Mouse (Mus musculus) MN1 (cell line): Measurements from ENCODE around the gene Dnajb4.

ENCODE experiments used
- DNase-seq: peaks from one replicate; pipeline ENCODE4 v3.0.0-alpha.2; 2016; ENCODE audit warnings: low spot score

The Dnajb4 gene

GRCm38 (mm10) chr3:152209967-152210634, at the start of gene Dnajb4, which contains the start of gene Fubp1:
TSS of gene Dnajb4 (minus strand) at chr3:152210302.
TSS of gene Fubp1 (plus strand) at chr3:152210422.
- peak; percentile 97 for DNase-seq

GRCm38 (mm10) chr3:152259409-152259808, 49.3 kb upstream of the Dnajb4 start:
- DNase-seq, result peak; percentile 75

GRCm38 (mm10) chr3:152257528-152257927, 47.4 kb upstream of the Dnajb4 start:
- DNase-seq, result no peak

GRCm38 (mm10) chr3:152250487-152250886, 40.4 kb upstream of the Dnajb4 start:
- DNase-seq, result no peak

- DNase-seq, result no peak
These were observed 37.6 kb upstream of the Dnajb4 start for GRCm38 (mm10) chr3:152247708-152248107.

GRCm38 (mm10) chr3:152245273-152245910, 35.3 kb upstream of the Dnajb4 start:
- peak; percentile 32 for DNase-seq

GRCm38 (mm10) chr3:152243304-152243703, 33.2 kb upstream of the Dnajb4 start:
- DNase-seq, result no peak

GRCm38 (mm10) chr3:152241098-152241497, 31.0 kb upstream of the Dnajb4 start:
- DNase-seq, result no peak

- no peak for DNase-seq
These were observed 29.5 kb upstream of the Dnajb4 start for GRCm38 (mm10) chr3:152239592-152239991.

GRCm38 (mm10) chr3:152238836-152239235, 28.7 kb upstream of the Dnajb4 start:
- peak; percentile 26 for DNase-seq

- DNase-seq, result no peak
These were observed 25.7 kb upstream of the Dnajb4 start for GRCm38 (mm10) chr3:152235805-152236204.

- no peak for DNase-seq
These were observed 25.1 kb upstream of the Dnajb4 start for GRCm38 (mm10) chr3:152235238-152235637.

GRCm38 (mm10) chr3:152231333-152232100, 21.4 kb upstream of the Dnajb4 start:
- no peak for DNase-seq

- DNase-seq, result no peak
These were observed 19.2 kb upstream of the Dnajb4 start for GRCm38 (mm10) chr3:152229271-152229670.

- DNase-seq, result no peak
These were observed 18.7 kb upstream of the Dnajb4 start for GRCm38 (mm10) chr3:152228843-152229242.

GRCm38 (mm10) chr3:152225906-152226305, 15.8 kb upstream of the Dnajb4 start:
- DNase-seq, result no peak

GRCm38 (mm10) chr3:152224918-152225317, 14.8 kb upstream of the Dnajb4 start:
- DNase-seq, result no peak

GRCm38 (mm10) chr3:152213416-152213815, 3.3 kb upstream of the Dnajb4 start:
- no peak for DNase-seq

GRCm38 (mm10) chr3:152211731-152212279, 1.7 kb upstream of the Dnajb4 start:
- DNase-seq, result peak; percentile 9

GRCm38 (mm10) chr3:152210728-152211391, 758 bp upstream of the Dnajb4 start:
- DNase-seq, result peak; percentile 56

GRCm38 (mm10) chr3:152209177-152209966, 730 bp downstream of the Dnajb4 start:
- DNase-seq, result peak; percentile 71
